Mouse (Mus musculus): ENCODE data around the gene Cacna2d3. TPM values are rescaled to one million over a fixed set of nuclear protein-coding genes. Genes with fewer than 3 reads are reported as not detected.

The Cacna2d3 gene
- total RNA-seq, 2 experiments from 2014 or later: 112 to 115 TPM

DNA sequence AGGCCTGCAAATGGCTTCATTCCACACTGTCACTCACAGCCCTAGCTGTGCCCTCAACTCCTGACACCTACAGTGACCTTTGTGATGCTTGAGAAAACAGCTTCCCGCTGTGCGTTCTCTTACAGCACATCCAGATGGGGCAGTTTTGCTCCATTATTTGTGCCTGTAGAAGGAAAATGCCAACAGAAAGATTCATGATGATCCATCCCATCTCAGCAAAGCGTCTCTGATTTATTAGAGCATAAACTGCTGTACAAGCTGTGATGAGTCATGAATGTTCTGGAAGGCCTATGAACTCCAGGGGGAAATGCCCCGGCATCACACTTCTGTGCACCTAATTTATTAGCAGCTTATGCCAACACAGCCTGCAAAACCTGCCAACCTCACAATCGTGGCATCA is 453.1 kb downstream of the Cacna2d3 start:
- H3K4me3 ChIP-seq: no peak overlapping the region
- no peak for TF ChIP-seq CTCF (IDR thresholded peaks at IDR 0.05)
- no peak overlapping the region for H3K27ac ChIP-seq
- DNase-seq (ENCODE audit: extremely low spot score in 1 of 2, low spot score in 2 of 2): no peak
- intact Hi-C loops (cut with DNase I): no loop called here

DNA sequence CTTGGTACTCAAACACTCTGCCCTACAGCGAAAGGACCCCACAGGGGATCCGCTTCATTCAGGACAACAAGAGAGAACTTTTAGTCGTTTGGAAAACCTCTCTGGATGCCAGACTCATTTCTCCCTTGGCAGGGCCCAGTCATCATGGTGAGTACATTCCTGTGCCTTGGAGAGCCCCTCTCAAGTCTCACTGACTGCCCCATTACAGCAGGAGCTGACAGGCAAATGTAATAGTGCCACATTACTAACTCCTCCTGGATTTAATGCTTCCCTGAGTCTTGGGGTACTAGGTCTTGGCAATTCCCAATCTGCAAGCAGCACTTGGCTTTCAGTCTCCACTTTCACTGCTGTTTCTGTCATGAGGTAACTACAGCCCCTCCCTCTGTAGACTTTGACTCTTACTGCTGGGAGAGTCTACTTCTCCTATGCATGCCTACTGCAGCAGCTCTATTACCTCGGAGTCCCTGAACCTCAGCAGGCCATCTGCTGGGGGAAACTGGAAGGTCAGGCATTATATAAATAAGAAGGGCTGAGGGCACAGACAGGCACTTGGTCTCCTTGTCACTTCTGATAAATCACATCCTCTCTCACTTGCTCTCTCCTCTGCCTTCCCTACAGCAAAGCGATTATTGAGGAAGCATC is 454.3 kb downstream of the Cacna2d3 start:
- peak; percentile 38 for TF ChIP-seq CTCF (IDR thresholded peaks at IDR 0.05)

DNA sequence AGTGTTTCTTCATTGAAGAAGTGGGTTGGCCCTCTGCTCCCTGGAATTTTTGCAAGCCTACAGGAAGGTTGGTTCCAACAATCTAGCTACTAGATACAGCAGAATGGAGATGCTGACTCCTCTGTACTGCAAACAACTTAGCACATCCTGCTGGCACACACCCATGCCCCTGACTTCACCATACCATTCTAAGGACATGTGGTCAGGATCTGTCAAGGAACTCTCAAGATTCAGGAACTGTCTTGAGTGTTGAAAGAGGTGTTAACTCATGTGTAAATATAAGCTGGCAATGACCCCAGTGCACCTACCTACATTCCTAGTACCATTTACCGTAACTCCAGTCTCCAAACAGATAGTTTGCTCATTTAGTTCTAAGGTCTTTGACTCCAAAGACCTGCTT is 461.0 kb downstream of the Cacna2d3 start:
- intact Hi-C loops (cut with DNase I): no loop called here
- DNase-seq (ENCODE audit: extremely low spot score in 1 of 2, low spot score in 2 of 2): no peak
- Histone ChIP-seq H3K4me3 (no peak overlapping the region), H3K27ac (no peak overlapping the region)
- TF ChIP-seq CTCF (IDR thresholded peaks at IDR 0.05): no peak

More for the DNA sequence above, 454.3 kb downstream of the Cacna2d3 start:
- no peak for DNase-seq (ENCODE audit: extremely low spot score in 1 of 2, low spot score in 2 of 2)
- Histone ChIP-seq H3K27ac (no peak overlapping the region), H3K4me3 (no peak overlapping the region)
- intact Hi-C loops (cut with DNase I): no loop called here

DNA sequence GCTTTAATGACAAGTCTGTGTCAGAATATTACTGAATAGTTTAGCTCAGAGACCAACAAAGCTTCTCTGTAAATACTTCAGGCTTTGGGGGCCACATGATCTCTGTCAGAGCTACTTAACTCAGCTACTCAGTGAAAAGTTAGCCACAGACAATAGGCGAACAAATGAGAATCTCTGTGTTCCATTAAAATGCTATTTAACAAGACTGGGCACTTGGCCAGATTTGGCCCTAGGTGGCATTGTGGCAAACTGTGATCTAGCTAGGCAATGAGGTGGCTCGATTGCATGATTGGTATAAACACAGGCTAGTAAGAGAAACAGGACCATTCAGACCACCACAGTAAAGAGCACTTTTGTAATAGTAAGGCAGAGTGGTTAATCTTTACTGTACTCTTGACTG is 478.1 kb downstream of the Cacna2d3 start:
- intact Hi-C loops (cut with DNase I): no loop called here
- no peak for TF ChIP-seq CTCF (IDR thresholded peaks at IDR 0.05)
- no peak for DNase-seq (ENCODE audit: extremely low spot score in 1 of 2, low spot score in 2 of 2)

DNA sequence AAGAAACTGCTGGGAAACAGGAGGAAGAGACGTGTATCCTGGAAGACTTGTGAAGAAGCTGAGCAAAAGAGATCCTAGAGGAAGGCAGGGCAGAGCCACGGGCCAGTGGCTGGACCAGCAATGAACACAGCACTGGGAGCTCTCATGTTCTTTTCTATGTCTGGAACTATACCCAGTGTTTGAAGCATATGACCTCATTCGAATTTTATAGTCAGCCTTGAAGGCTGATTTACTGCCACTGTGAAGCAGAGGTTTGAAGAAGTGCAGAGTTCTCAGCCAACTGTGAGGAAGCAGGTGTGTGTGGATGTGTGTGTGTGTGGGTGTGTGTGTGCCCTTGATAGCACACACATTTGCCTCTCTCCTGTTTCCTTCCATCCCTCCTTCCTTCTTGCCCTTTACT is 483.2 kb downstream of the Cacna2d3 start:
- Histone ChIP-seq H3K27ac (no peak overlapping the region), H3K4me3 (no peak overlapping the region)
- no peak for DNase-seq (ENCODE audit: extremely low spot score in 1 of 2, low spot score in 2 of 2)
- intact Hi-C loops (cut with DNase I): no loop called here
- TF ChIP-seq CTCF (IDR thresholded peaks at IDR 0.05): no peak

More for the DNA sequence above, 478.1 kb downstream of the Cacna2d3 start:
- Histone ChIP-seq H3K27ac (no peak overlapping the region), H3K4me3 (no peak overlapping the region)

DNA sequence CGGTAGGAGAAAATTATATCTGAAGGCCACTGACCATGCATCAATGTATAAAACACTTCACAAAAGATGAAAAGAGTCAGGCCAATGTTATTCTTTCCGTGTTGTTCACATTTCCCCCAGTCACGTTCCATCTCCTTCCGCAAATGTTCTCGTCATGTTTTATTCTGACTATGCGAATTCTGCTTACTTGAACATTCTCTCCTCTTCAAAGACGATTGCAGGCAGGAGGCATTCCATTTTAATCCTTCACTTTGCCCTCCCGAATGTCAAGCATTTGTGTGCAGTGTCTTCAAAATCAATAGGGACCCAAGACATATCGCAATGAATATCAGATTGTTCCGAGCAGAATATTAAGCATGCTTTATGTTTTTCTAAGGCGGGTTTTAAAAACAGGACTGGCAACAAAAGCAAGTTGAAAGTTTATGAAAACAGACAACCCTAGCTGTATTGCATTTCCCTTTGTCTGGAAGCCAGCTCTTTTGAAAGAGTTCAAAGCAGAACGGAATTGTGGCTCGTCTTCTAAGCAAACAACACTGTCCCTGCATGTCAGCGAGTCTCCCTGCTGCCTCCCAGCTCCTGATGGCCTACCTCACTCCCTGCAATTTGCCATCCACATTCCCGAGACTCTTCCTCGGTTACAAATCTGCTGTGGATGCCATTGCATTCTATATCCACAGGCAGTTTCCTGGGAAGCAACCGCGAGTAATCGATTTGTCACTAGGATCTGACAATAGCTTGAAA is 492.5 kb downstream of the Cacna2d3 start:
- no peak overlapping the region for H3K4me3 ChIP-seq

GRCm38 (mm10) chr14:29228471-29228870 is 493.2 kb downstream of the Cacna2d3 start:
- no peak overlapping the region for H3K27ac ChIP-seq
- intact Hi-C loops (cut with DNase I): no loop called here
- no peak overlapping the region for H3K4me3 ChIP-seq
- no peak for TF ChIP-seq CTCF (IDR thresholded peaks at IDR 0.05)
- DNase-seq (ENCODE audit: extremely low spot score in 1 of 2, low spot score in 2 of 2): no peak

More for the DNA sequence above, 492.5 kb downstream of the Cacna2d3 start:
- intact Hi-C loops (cut with DNase I): no loop called here
- no peak for TF ChIP-seq CTCF (IDR thresholded peaks at IDR 0.05)
- no peak overlapping the region for H3K27ac ChIP-seq
- DNase-seq (ENCODE audit: extremely low spot score in 1 of 2, low spot score in 2 of 2): no peak

GRCm38 (mm10) chr14:29227959-29228358 is 493.7 kb downstream of the Cacna2d3 start:
- no peak overlapping the region for H3K4me3 ChIP-seq
- intact Hi-C loops (cut with DNase I): no loop called here
- H3K27ac ChIP-seq: no peak overlapping the region
- no peak for TF ChIP-seq CTCF (IDR thresholded peaks at IDR 0.05)
- DNase-seq (ENCODE audit: extremely low spot score in 1 of 2, low spot score in 2 of 2): no peak

- Histone ChIP-seq H3K4me3 (no peak overlapping the region), H3K27ac (no peak overlapping the region)
- DNase-seq (ENCODE audit: extremely low spot score in 1 of 2, low spot score in 2 of 2): no peak
- intact Hi-C loops (cut with DNase I): no loop called here
- TF ChIP-seq CTCF (IDR thresholded peaks at IDR 0.05): no peak
Measured at GRCm38 (mm10) chr14:29225754-29226365, 495.8 kb downstream of the Cacna2d3 start.

DNA sequence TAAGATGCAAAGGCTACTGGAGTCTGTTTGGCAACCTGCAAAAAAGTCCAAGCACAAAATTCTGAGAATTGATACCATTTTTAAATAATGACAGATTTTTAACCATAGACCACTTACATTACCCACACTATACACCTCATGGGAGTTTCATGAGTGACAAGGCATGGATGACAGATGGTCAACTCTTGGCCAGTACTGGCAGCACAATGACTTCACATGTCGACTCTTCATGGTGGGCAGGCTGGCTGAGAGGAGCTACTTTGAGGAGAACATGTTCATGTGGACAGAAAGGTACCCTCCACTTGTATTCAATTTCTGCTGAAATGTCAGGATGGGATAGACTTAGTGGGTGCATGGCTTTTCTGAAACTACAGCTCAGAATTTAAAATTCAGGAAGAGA is 498.7 kb downstream of the Cacna2d3 start:
- no peak for TF ChIP-seq CTCF (IDR thresholded peaks at IDR 0.05)
- intact Hi-C loops (cut with DNase I): no loop called here
- no peak overlapping the region for H3K27ac ChIP-seq

GRCm38 (mm10) chr14:29222191-29222882 is 499.3 kb downstream of the Cacna2d3 start:
- H3K27ac ChIP-seq: no peak overlapping the region
- TF ChIP-seq CTCF (IDR thresholded peaks at IDR 0.05): no peak
- H3K4me3 ChIP-seq: no peak overlapping the region

More for the DNA sequence above, 498.7 kb downstream of the Cacna2d3 start:
- DNase-seq (ENCODE audit: extremely low spot score in 1 of 2, low spot score in 2 of 2): no peak
- no peak overlapping the region for H3K4me3 ChIP-seq

DNA sequence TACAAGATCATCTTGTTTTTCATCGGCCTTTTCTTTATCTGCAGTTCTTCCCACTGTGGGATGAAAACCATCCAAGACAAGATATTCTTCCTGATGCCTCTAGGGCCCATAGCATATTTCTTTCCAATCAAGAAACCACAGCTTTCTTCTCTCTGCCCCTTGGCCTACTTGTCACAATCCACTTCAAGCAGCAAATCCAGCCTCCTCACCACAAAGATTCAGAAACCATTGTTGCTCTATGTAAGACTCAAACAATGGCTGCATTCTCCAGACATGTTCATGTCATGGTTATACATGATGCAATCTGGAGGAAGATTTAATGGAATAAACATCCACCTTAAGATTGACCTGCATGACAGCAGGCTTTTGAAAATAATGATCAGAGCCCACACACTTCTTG is 505.6 kb downstream of the Cacna2d3 start:
- H3K4me3 ChIP-seq: no peak overlapping the region
- no peak overlapping the region for H3K27ac ChIP-seq
- DNase-seq (ENCODE audit: extremely low spot score in 1 of 2, low spot score in 2 of 2): no peak
- intact Hi-C loops (cut with DNase I): no loop called here
- TF ChIP-seq CTCF (IDR thresholded peaks at IDR 0.05): no peak

More at GRCm38 (mm10) chr14:29222191-29222882, 499.3 kb downstream of the Cacna2d3 start:
- DNase-seq (ENCODE audit: extremely low spot score in 1 of 2, low spot score in 2 of 2): no peak
- intact Hi-C loops (cut with DNase I): no loop called here
